Mouse (Mus musculus): ENCODE results near the gene Peli2.

- no peak for TF ChIP-seq CTCF (IDR thresholded peaks at IDR 0.05; ENCODE audit: control insufficient read depth, insufficient read depth, low read length)
- no peak for TF ChIP-seq POLR2A (IDR thresholded peaks at IDR 0.05; ENCODE audit: borderline replicate concordance, control insufficient read depth, low read depth, low read length)
These were observed 10.9 kb downstream of the Peli2 start for GRCm38 (mm10) chr14:48131576-48131922.

Data from bone marrow, adult 2 months (tissue).